Mouse (Mus musculus) heart, postnatal 0 days (tissue): ENCODE measurements at regions not wholly inside any gene's neighbourhood (a gene's known extent, or its start where the extent isn't known, plus 50 kb on each side); places are given as distances from the start of the nearest gene placed in this dataset.

Experiments used
- ATAC-seq: fragments of 200-750 bp; cut with Nextera tagmentation; 2 replicates; pipeline ENCODE4 v1.8.0; 2017; ENCODE audit warnings: low read depth, moderate number of reproducible peaks, moderate library complexity; ENCODE audit not compliant: insufficient read depth
- DNase-seq: peaks from one replicate; pipeline ENCODE4 v3.0.0-alpha.2; 2016; ENCODE audit warnings: low spot score
- H3K27ac ChIP-seq: fragments of 300-500 bp; sonication (generic); 2 replicates; pipeline ENCODE4 v1.5.1; 2014; ENCODE audit warnings: low read depth, mild to moderate bottlenecking
- H3K27me3 ChIP-seq: fragments of 300-500 bp; sonication (generic); 2 replicates; pipeline ENCODE4 v1.6.1; 2014; ENCODE audit warnings: low read length, mixed read lengths; ENCODE audit not compliant: control insufficient read depth, insufficient read depth
- H3K36me3 ChIP-seq: fragments of 300-500 bp; sonication (generic); replicated peaks from 2 replicates; pipeline ENCODE4 v1.6.1; 2014; ENCODE audit warnings: low read length, mixed read lengths; ENCODE audit not compliant: control insufficient read depth, insufficient read depth
- H3K4me1 ChIP-seq: fragments of 300-500 bp; sonication (generic); 2 replicates; pipeline ENCODE4 v1.6.1; 2014; ENCODE audit warnings: antibody characterized with exemption; ENCODE audit not compliant: control insufficient read depth, insufficient read depth
- H3K4me2 ChIP-seq: fragments of 300-500 bp; sonication (generic); 2 replicates; pipeline ENCODE4 v1.6.1; 2014; ENCODE audit warnings: low read depth, mild to moderate bottlenecking, low read length, moderate library complexity
- H3K4me3 ChIP-seq: fragments of 300-500 bp; sonication (generic); 2 replicates; pipeline ENCODE4 v1.5.1; 2014; ENCODE audit warnings: low read depth, low read length
- H3K9ac ChIP-seq: fragments of 300-500 bp; sonication (generic); replicated peaks from 2 replicates; pipeline ENCODE4 v1.6.1; 2014; ENCODE audit warnings: low read depth, low read length, mixed read lengths
- H3K9me3 ChIP-seq: fragments of 300-500 bp; sonication (generic); replicated peaks from 2 replicates; pipeline ENCODE4 v1.6.1; 2016; ENCODE audit warnings: low read length; ENCODE audit not compliant: control insufficient read depth
- CTCF ChIP-seq: IDR thresholded peaks from 2 replicates; pipeline ENCODE4 v1.5.1; 2016; ENCODE audit warnings: antibody characterized with exemption, control low read depth, low read depth
- EP300 ChIP-seq: IDR thresholded peaks from 2 replicates; pipeline ENCODE4 v1.6.1; 2016; ENCODE audit warnings: antibody characterized with exemption, low read depth
- WGBS: fragments of 180-500 bp; shearing (Covaris S2); extraction: QIAGEN DNeasy Blood & Tissue Kit; methylation state at CpG from one replicate; pipeline ENCODE4 v1.1.7; 2014; 5-methylcytosine and 5-hydroxymethylcytosine counted together

DNA sequence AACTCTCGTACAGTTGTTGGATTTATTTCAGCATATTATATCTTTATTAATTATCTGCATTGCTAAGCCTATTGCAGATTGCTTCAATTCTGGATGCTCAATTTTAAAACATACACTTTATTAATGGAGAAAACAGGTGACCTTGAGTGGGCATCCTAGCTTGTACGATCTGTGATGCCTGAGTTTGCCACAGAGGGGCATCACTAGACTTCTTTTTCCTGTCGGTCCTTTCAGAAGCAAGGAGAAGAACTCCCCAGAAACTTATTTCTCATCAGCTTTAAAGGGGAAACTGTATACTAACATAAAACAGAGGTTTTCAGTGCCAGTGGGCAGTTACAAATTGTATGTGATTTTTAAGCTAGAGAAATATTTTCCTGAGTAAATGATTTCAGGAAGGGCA, 201.8 kb downstream of the Dmrta1 start:
- no peak for DNase-seq
- ATAC-seq: no peak
- no peaks in the 10 kb centered on the region for H3K36me3 ChIP-seq
- no peaks in the 10 kb centered on the region for H3K9me3 ChIP-seq
- H3K4me1 ChIP-seq: no peaks in the 10 kb centered on the region
- no peak overlapping the region for H3K27ac ChIP-seq
- H3K4me3 ChIP-seq: no peak overlapping the region
- no peak for TF ChIP-seq CTCF
- no peak for TF ChIP-seq EP300
- H3K9ac ChIP-seq: no peak overlapping the region
- H3K4me2 ChIP-seq: no peak overlapping the region
- no peaks in the 10 kb centered on the region for H3K27me3 ChIP-seq
- WGBS: 53% methylated on average over 3 of the region's 3 CpGs

DNA sequence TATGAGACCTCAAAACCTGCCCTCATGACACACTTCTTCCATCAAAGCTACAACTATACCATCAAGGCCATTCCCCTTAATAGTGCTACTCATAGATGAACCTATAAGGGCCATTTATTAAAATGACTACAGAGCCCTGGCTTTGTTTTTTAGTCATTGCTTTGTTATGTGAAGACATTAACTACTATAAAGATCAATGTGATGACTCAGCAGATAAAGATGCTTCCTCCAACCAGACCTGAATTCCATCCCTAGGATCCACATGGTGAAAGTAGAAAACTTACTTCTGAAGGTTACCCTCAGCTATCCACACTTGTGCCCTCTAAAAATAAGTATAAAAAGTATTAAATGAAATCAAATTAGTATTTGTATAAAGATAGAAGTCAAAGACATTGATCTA, 230.4 kb downstream of the Dmrta1 start:
- TF ChIP-seq CTCF (no peak), EP300 (no peak)

DNA sequence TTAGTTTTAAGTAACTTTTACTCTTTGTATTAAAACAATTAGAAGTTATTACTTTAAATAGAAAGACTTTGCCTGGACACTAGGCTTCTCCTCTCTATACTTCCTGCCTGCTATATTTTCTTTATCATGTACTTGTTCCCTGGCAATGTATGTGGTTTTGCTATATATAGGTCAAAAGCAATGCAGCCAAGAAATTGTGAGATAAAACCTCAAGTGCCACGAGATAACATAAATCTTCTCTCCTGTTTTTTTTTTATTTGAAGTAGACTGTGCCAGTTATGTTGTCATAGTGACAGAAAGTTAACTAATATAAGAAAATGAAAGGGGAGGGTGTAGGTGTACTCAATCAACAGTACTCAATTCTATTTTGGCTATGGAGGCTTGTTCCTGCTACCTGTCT, 258.4 kb downstream of the Dmrta1 start:
- TF ChIP-seq EP300: no peak
- no peak for TF ChIP-seq CTCF
- no peak overlapping the region for H3K4me2 ChIP-seq
- H3K4me3 ChIP-seq: no peak overlapping the region
- H3K9ac ChIP-seq: no peak overlapping the region
- H3K4me1 ChIP-seq: no peaks in the 10 kb centered on the region
- H3K27me3 ChIP-seq: no peaks in the 10 kb centered on the region
- no peaks in the 10 kb centered on the region for H3K36me3 ChIP-seq
- ATAC-seq (no peak), DNase-seq (no peak)
- H3K9me3 ChIP-seq: no peaks in the 10 kb centered on the region
- 13% methylated on average over 1 of the region's 1 CpGs for WGBS
- no peak overlapping the region for H3K27ac ChIP-seq

More for the DNA sequence above, 230.4 kb downstream of the Dmrta1 start:
- no peak overlapping the region for H3K27ac ChIP-seq
- H3K27me3 ChIP-seq: no peaks in the 10 kb centered on the region
- no peaks in the 10 kb centered on the region for H3K9me3 ChIP-seq
- ATAC-seq (no peak), DNase-seq (no peak)
- no peak overlapping the region for H3K9ac ChIP-seq
- H3K4me1 ChIP-seq: no peaks in the 10 kb centered on the region
- no peak overlapping the region for H3K4me2 ChIP-seq
- H3K4me3 ChIP-seq: no peak overlapping the region
- H3K36me3 ChIP-seq: no peaks in the 10 kb centered on the region

DNA sequence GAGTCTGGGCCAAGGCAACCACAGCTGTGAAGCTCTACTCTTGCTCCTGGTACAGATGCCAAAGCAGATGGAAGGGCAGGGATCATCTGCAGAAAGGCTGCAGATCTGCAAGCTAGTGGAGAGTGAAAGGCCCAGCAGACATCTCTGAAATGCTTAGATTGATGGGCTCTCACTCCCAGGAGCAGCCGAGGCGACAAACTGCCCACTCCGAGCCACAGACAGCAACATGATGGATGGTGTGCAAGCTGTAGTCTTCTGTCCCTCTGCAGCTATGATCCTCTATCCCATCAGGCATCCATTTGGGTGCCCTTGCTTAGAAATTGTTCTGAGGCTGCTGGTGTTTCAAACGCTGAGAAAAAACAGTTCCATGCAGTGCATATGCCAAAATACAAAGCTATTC, 262.1 kb downstream of the Dmrta1 start:
- H3K4me1 ChIP-seq: no peaks in the 10 kb centered on the region

DNA sequence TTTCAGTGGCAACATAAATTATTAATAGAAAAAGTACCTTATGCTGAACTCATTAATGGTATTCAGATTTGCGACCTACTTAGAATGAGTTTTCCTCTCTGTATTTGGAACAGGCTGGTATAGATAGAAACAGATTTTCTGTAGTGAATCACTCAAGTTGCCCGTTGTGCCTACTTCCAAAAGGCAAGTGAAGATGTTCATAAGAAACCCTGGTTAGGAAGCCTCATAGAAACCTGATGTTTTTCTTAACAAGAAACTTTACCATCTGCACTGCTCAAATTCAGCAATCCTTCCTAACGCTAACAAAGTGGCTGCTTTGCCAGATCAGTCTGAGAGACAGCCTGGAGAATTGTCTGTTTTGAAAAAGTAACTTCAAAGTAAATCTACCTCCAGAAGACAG, 242.5 kb upstream of the Zfp352 start:
- DNase-seq (no peak), ATAC-seq (no peak)
- Histone ChIP-seq H3K4me1 (no peaks in the 10 kb centered on the region), H3K9ac (no peak overlapping the region), H3K9me3 (no peaks in the 10 kb centered on the region), H3K4me2 (no peak overlapping the region), H3K27me3 (no peaks in the 10 kb centered on the region), H3K27ac (no peak overlapping the region), H3K36me3 (no peaks in the 10 kb centered on the region), H3K4me3 (no peak overlapping the region)
- WGBS: 67% methylated on average over 3 of the region's 3 CpGs
- TF ChIP-seq CTCF: no peak
- no peak for TF ChIP-seq EP300

More for the DNA sequence above, 262.1 kb downstream of the Dmrta1 start:
- Histone ChIP-seq H3K27ac (no peak overlapping the region), H3K4me3 (no peak overlapping the region), H3K9ac (no peak overlapping the region), H3K36me3 (no peaks in the 10 kb centered on the region), H3K4me2 (no peak overlapping the region), H3K27me3 (no peaks in the 10 kb centered on the region), H3K9me3 (no peaks in the 10 kb centered on the region)
- no peak for ATAC-seq
- TF ChIP-seq CTCF: no peak
- no peak for TF ChIP-seq EP300
- WGBS: 42% methylated on average over 4 of the region's 4 CpGs
- no peak for DNase-seq

DNA sequence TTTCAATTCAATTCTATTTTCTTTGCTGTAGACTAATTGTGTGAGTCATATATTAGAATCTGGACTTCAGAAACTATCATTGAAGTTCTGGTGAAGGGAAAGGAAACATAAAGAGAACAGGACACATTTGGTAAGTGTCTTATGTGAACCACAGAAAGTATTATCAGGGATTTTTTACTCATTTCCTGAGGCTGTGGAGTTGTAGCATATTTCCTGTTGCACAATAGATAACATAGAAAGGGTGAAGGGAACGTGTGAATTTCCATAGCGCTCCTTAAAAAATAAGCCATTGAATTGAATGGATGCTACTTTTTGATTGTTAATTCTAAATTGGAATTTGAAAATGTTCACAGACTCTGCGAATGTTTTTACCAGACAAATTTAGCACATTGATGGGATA, 215.2 kb upstream of the Zfp352 start:
- H3K4me2 ChIP-seq: no peak overlapping the region
- ATAC-seq (no peak), DNase-seq (no peak)
- no peak overlapping the region for H3K27ac ChIP-seq
- H3K4me3 ChIP-seq: no peak overlapping the region
- no peak overlapping the region for H3K9ac ChIP-seq
- TF ChIP-seq EP300 (no peak), CTCF (no peak)
- no peaks in the 10 kb centered on the region for H3K36me3 ChIP-seq
- no peaks in the 10 kb centered on the region for H3K9me3 ChIP-seq
- H3K4me1 ChIP-seq: no peaks in the 10 kb centered on the region
- H3K27me3 ChIP-seq: no peaks in the 10 kb centered on the region
- WGBS: 68% methylated on average over 3 of the region's 3 CpGs
